Mouse (Mus musculus) embryonic facial prominence, embryonic 15.5 days (tissue): ENCODE data around the gene Exoc6. TPM values are rescaled to one million over a fixed set of nuclear protein-coding genes. Genes with fewer than 3 reads are reported as not detected.

ENCODE experiments used
- ATAC-seq: fragments of 200-750 bp; cut with Nextera tagmentation; 2 replicates; pipeline ENCODE4 v1.8.0; 2017; ENCODE audit warnings: low read depth, moderate TSS enrichment; ENCODE audit not compliant: insufficient number of reproducible peaks, low FRiP score, low TSS enrichment
- H3K27ac ChIP-seq: fragments of 300-500 bp; sonication (generic); replicated peaks from 2 replicates; pipeline ENCODE4 v1.5.1; 2015; ENCODE audit warnings: mild to moderate bottlenecking, inconsistent platforms
- H3K27me3 ChIP-seq: fragments of 300-500 bp; sonication (generic); 2 replicates; pipeline ENCODE4 v1.6.1; 2015; ENCODE audit warnings: inconsistent platforms
- H3K36me3 ChIP-seq: fragments of 300-500 bp; sonication (generic); 2 replicates; pipeline ENCODE4 v1.6.1; 2015; ENCODE audit warnings: mild to moderate bottlenecking, inconsistent platforms
- H3K4me1 ChIP-seq: fragments of 300-500 bp; sonication (generic); 2 replicates; pipeline ENCODE4 v1.6.1; 2015; ENCODE audit warnings: inconsistent platforms
- H3K4me2 ChIP-seq: fragments of 300-500 bp; sonication (generic); replicated peaks from 2 replicates; pipeline ENCODE4 v1.6.1; 2015; ENCODE audit warnings: mild to moderate bottlenecking, inconsistent platforms
- H3K4me3 ChIP-seq: fragments of 300-500 bp; sonication (generic); replicated peaks from 2 replicates; pipeline ENCODE4 v1.5.1; 2015; ENCODE audit warnings: mild to moderate bottlenecking, inconsistent platforms
- H3K9ac ChIP-seq: fragments of 300-500 bp; sonication (generic); 2 replicates; pipeline ENCODE4 v1.6.1; 2015; ENCODE audit warnings: inconsistent platforms
- H3K9me3 ChIP-seq: fragments of 300-500 bp; sonication (generic); replicated peaks from 2 replicates; pipeline ENCODE4 v1.6.1; 2016; ENCODE audit warnings: inconsistent platforms
- WGBS: fragments of 180-500 bp; shearing (Covaris S2); methylation state at CpG from one replicate; pipeline ENCODE4 v1.1.7; 2015; 5-methylcytosine and 5-hydroxymethylcytosine counted together
- polyA plus RNA-seq: library from polyadenylated mRNA; unstranded; fragments of >200 nt; fragmentation: Nextera tagmentation; extraction: Ambion mirVana; gene quantifications from 2 replicates; pipeline ENCODE4 v1.2.1, GENCODE M21; 2015

Exoc6 gene
- polyA plus RNA-seq, 1 experiment from 2014 or later = 7.8 TPM

GRCm38 (mm10) chr19:37667855-37668594 lies 117.8 kb downstream of the Exoc6 start:
- Histone ChIP-seq H3K27ac (no peak overlapping the region), H3K4me2 (no peak overlapping the region), H3K9ac (no peak overlapping the region), H3K4me3 (no peak overlapping the region), H3K9me3 (no peaks in the 10 kb centered on the region), H3K4me1 (no peaks in the 10 kb centered on the region), H3K36me3 (no peaks in the 10 kb centered on the region), H3K27me3 (no peaks in the 10 kb centered on the region)
- no peak for ATAC-seq
- WGBS = 71% methylated on average over 13 of the region's 13 CpGs

- Histone ChIP-seq H3K9ac (no peak overlapping the region), H3K4me2 (no peak overlapping the region), H3K9me3 (no peaks in the 10 kb centered on the region), H3K4me3 (no peak overlapping the region), H3K36me3 (no peaks in the 10 kb centered on the region), H3K27ac (no peak overlapping the region), H3K4me1 (no peaks in the 10 kb centered on the region), H3K27me3 (no peaks in the 10 kb centered on the region)
- 82% methylated on average over 5 of the region's 5 CpGs for WGBS
- no peak for ATAC-seq
Observed at GRCm38 (mm10) chr19:37668657-37669056, 118.4 kb downstream of the Exoc6 start.

- no peak overlapping the region for H3K27ac ChIP-seq
- no peak overlapping the region for H3K4me2 ChIP-seq
- WGBS = 76% methylated on average over 5 of the region's 5 CpGs
- no peaks in the 10 kb centered on the region for H3K27me3 ChIP-seq
- no peaks in the 10 kb centered on the region for H3K9me3 ChIP-seq
- no peak overlapping the region for H3K9ac ChIP-seq
- H3K4me3 ChIP-seq = no peak overlapping the region
- no peaks in the 10 kb centered on the region for H3K4me1 ChIP-seq
- ATAC-seq = no peak
- H3K36me3 ChIP-seq = no peaks in the 10 kb centered on the region
Observed at GRCm38 (mm10) chr19:37669486-37669885, 119.3 kb downstream of the Exoc6 start.

DNA sequence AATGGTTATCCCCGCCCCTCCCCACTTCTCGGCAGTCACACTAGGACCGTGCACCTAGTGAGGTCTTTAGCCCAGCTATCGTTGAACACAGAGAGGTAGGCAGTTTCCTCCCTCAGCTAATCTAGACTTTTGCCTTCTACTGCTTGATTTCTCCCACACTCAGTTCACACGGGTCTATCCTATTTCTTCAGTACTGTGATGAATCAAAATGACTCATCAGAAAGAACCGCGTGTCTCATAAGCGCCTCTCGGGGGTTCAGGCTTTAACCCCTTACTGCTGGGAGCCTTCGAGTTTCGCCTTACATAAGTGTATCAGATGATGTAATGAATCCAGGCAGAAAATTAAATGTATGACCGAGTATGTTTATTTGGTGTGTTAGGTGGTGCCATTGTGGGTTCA lies 123.2 kb downstream of the Exoc6 start:
- H3K4me2 ChIP-seq = no peak overlapping the region
- WGBS = 36% methylated on average over 12 of the region's 12 CpGs

DNA sequence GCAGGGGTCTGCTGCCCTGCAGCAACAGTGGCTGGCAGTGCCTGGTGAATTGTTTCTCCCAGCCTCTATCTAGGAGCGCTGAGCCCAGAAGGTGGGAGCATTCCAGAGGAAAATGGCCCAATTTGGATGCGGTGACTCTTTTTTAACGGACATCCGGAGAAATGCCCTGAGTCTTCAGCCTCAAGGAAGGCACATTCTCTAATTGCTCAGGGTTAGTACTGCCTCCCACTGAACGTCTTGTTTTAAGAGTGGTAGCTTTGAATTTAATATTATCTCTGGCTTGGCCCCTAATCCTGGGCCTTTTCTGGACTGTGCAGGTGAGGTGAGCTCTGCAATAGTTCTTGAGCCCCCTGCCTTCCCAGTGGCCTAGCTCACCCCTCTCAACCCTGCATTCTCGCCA lies 135.1 kb downstream of the Exoc6 start, which contains the start of gene Cyp26c1:
Cyp26c1 (plus strand) TSS at position 301 of the 400 bp plus-strand sequence.
- no peak within 1 kb of the TSS for H3K4me3 ChIP-seq

More for the DNA sequence above, 123.2 kb downstream of the Exoc6 start:
- Histone ChIP-seq H3K4me3 (no peak overlapping the region), H3K9ac (no peak overlapping the region), H3K36me3 (no peaks in the 10 kb centered on the region), H3K9me3 (no peaks in the 10 kb centered on the region), H3K4me1 (no peaks in the 10 kb centered on the region), H3K27me3 (no peaks in the 10 kb centered on the region), H3K27ac (no peak overlapping the region)
- ATAC-seq = no peak

GRCm38 (mm10) chr19:37686347-37686746 lies 136.1 kb downstream of the Exoc6 start:
- Histone ChIP-seq H3K9ac (no peak overlapping the region), H3K36me3 (no peaks in the 10 kb centered on the region), H3K4me2 (0 out of 2 replicates have a peak overlapping the region, but pooled peaks have one; percentile 3), H3K4me1 (peaks cover 29% of the 10 kb centered on the region), H3K4me3 (no peak overlapping the region), H3K27ac (no peak overlapping the region), H3K9me3 (no peaks in the 10 kb centered on the region), H3K27me3 (peaks cover 92% of the 10 kb centered on the region)
- 8% methylated on average over 23 of the region's 23 CpGs for WGBS
- ATAC-seq = no peak

More for the DNA sequence above, 135.1 kb downstream of the Exoc6 start, which contains the start of gene Cyp26c1:
- Histone ChIP-seq H3K9ac (no peak within 1 kb of the TSS), H3K27me3 (peaks cover 82% of the 10 kb centered on the region), H3K4me1 (peaks cover 23% of the 10 kb centered on the region), H3K36me3 (no peaks in the 10 kb centered on the region), H3K27ac (no peak within 1 kb of the TSS), H3K4me2 (0 out of 2 replicates have a peak within 1 kb of the TSS, but pooled peaks have one; percentile 3), H3K9me3 (no peaks in the 10 kb centered on the region)
- 15% methylated on average over 6 of the region's 6 CpGs for WGBS
- no peak for ATAC-seq

GRCm38 (mm10) chr19:37686941-37687850 lies 137.0 kb downstream of the Exoc6 start:
- H3K9me3 ChIP-seq = no peaks in the 10 kb centered on the region
- 4% methylated on average over 62 of the region's 62 CpGs for WGBS
- no peak overlapping the region for H3K27ac ChIP-seq
- H3K27me3 ChIP-seq = peaks cover 95% of the 10 kb centered on the region
- 0 out of 2 replicates have a peak, but pooled peaks have one; percentile 21 for ATAC-seq
- H3K4me2 ChIP-seq = peak overlapping the region; percentile 31; the same call in 1 of the 2 replicates
- H3K9ac ChIP-seq = no peak overlapping the region
- H3K4me3 ChIP-seq = peak overlapping the region; percentile 21
- peaks cover 29% of the 10 kb centered on the region for H3K4me1 ChIP-seq
- H3K36me3 ChIP-seq = no peaks in the 10 kb centered on the region

DNA sequence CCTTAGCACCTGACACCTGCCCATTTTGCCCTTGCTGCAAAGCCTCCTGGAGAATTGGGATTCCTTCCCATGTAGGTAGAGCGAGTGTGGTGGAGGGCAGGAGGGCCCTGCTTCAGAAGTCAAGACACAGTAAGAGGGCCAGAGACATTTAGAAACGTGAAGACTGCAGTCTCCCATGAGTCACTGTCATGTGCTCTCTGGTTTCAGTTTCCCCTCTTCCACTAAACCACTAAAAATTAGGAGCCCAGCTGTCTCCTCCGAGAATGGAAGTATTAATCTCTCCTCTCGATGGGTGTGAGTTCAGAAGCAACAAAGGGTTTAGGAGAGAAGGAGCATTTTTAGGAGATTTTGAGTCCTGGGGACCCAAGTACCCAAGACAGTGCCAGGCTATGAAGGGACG lies 139.3 kb downstream of the Exoc6 start:
- Histone ChIP-seq H3K9me3 (no peaks in the 10 kb centered on the region), H3K4me2 (no peak overlapping the region), H3K27me3 (peaks cover 100% of the 10 kb centered on the region), H3K4me3 (no peak overlapping the region), H3K4me1 (peaks cover 33% of the 10 kb centered on the region), H3K27ac (no peak overlapping the region), H3K9ac (no peak overlapping the region), H3K36me3 (no peaks in the 10 kb centered on the region)
- no peak for ATAC-seq
- 37% methylated on average over 5 of the region's 5 CpGs for WGBS

DNA sequence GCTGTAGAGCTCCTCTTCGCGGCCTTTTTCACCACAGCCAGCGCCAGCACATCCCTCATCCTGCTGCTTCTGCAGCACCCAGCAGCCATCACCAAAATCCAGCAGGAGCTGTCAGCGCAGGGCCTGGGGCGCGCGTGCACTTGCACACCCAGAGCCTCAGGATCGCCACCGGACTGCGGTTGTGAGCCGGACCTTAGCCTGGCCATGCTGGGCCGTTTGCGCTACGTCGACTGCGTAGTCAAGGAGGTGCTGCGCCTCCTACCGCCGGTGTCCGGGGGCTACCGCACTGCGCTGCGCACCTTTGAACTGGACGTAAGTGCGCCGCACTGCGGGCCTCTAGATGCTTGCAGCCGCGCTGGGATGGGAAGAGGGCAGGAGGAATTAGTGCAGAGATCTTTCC lies 140.5 kb downstream of the Exoc6 start:
- no peaks in the 10 kb centered on the region for H3K36me3 ChIP-seq
- H3K4me1 ChIP-seq = peaks cover 30% of the 10 kb centered on the region
- peak overlapping the region; percentile 31 for H3K4me2 ChIP-seq
- no peak for ATAC-seq
- H3K27ac ChIP-seq = no peak overlapping the region
- no peak overlapping the region for H3K9ac ChIP-seq
- no peaks in the 10 kb centered on the region for H3K9me3 ChIP-seq
- H3K4me3 ChIP-seq = peak overlapping the region; percentile 8; the same call in 1 of the 2 replicates
- 7% methylated on average over 29 of the region's 29 CpGs for WGBS
- peaks cover 100% of the 10 kb centered on the region for H3K27me3 ChIP-seq

DNA sequence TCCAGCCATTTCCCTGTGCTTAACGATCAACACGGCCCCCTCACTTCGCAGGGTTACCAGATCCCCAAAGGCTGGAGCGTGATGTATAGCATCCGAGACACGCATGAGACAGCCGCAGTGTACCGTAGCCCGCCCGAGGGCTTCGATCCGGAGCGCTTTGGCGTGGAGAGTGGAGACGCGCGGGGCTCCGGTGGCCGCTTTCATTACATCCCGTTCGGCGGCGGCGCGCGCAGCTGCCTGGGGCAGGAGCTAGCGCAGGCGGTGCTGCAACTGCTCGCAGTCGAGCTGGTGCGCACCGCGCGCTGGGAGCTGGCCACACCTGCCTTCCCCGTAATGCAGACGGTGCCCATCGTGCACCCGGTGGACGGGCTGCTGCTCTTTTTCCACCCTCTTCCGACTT lies 142.7 kb downstream of the Exoc6 start:
- Histone ChIP-seq H3K27ac (no peak overlapping the region), H3K4me3 (peak overlapping the region; percentile 35), H3K36me3 (no peaks in the 10 kb centered on the region), H3K27me3 (peaks cover 100% of the 10 kb centered on the region), H3K9ac (no peak overlapping the region), H3K9me3 (no peaks in the 10 kb centered on the region), H3K4me1 (peaks cover 35% of the 10 kb centered on the region), H3K4me2 (peak overlapping the region; percentile 57)
- WGBS = under 1% methylated on average over 40 of the region's 40 CpGs
- no peak for ATAC-seq

GRCm38 (mm10) chr19:37695146-37695545 lies 144.9 kb downstream of the Exoc6 start:
- no peak overlapping the region for H3K9ac ChIP-seq
- H3K4me1 ChIP-seq = peaks cover 49% of the 10 kb centered on the region
- no peaks in the 10 kb centered on the region for H3K9me3 ChIP-seq
- no peak for ATAC-seq
- 35% methylated on average over 13 of the region's 13 CpGs for WGBS
- H3K36me3 ChIP-seq = no peaks in the 10 kb centered on the region
- H3K4me2 ChIP-seq = no peak overlapping the region
- no peak overlapping the region for H3K27ac ChIP-seq
- no peak overlapping the region for H3K4me3 ChIP-seq
- H3K27me3 ChIP-seq = peaks cover 100% of the 10 kb centered on the region
